Mouse (Mus musculus) layer of hippocampus, adult 11-12 months (tissue): ENCODE measurements around the gene Nppa.
"Not testable (repeated sequence)": the region's sequence is repeated elsewhere in the genome, so short reads cannot be mapped to it uniquely, and the experiment has no call there.

Source experiments
- DNase-seq: peaks from one replicate; pipeline ENCODE4 v3.0.0; 2022; ENCODE audit warnings: low spot score

Gene Nppa

DNA sequence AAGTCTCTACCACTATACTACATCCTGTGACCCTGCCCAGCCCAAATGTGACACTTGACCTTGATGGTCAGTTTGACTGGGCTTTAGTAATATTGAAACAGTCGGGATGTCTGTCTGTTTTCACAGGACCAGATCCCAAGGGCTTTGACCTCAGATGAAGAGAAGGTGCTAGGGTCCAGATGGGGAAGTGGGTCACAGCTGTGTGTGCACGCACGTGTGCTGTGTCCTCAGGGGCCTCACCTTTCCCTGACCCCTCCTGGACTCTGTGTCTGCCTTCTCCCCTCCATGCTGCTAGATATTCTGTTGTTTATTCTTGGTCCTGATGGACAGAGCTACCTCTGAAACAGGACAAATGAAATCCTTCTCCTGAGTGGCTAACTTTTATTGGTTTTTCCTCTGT, 10.8 kb downstream of the Nppa start:
- no peak for DNase-seq

DNA sequence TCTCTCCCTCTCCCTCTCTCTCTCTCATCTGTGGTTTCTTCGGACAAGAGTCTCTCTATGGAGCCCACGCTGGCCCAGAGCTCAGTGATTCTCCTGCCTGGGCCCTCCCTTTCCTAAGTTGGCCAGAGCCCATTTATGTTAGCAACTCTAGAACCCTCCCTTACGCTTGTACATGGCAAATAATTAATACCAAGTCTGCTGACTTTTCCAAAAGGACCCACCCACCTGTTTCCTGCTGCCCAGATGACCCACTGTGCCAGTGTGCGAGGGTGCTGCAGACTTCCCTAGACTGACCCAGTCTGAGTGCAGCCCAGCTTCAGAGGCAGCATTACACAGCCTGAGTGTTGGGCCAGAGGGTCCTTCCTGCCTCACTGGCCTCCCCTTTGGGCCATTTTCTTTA, 11.7 kb downstream of the Nppa start:
- DNase-seq, result no peak

DNA sequence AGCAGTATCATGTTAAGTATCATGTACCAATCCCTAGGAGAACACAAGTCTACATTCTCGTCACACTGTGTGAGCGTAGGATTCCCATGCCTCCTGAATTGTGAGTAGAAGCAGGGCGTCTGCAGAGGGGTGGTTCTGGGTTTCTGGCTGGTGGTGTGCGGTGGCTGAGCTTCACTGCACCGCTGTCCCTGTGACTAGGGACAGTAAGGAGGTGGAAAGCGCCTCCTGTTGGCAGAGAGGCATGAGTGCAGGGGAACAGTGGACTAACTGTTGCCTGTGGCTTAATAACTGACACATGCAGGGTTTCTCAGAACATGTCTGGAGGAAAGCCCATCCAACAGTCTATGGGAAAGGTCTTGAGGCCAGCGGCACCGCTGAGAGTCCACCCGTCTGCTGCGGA, 14.9 kb downstream of the Nppa start:
- DNase-seq, result no peak

DNA sequence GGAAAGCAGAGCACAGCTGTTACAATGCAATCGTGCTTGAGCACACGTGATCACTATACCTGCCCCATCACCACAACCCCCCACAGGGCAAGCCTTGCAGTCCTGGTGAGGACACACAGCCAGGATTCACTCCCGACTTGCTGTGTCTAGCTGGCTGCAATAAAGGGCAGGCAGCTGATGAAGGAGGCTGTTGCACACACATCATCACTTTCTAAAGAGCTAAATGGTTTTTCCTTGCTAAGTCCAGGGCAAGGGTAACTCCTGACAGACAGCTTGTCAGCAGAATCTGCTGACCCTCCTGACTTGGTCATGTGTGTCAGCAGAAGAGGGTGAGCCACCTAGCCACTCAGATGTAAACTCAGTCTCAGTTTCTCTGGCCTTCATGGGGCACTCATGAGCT, 16.5 kb downstream of the Nppa start:
- no peak for DNase-seq

DNA sequence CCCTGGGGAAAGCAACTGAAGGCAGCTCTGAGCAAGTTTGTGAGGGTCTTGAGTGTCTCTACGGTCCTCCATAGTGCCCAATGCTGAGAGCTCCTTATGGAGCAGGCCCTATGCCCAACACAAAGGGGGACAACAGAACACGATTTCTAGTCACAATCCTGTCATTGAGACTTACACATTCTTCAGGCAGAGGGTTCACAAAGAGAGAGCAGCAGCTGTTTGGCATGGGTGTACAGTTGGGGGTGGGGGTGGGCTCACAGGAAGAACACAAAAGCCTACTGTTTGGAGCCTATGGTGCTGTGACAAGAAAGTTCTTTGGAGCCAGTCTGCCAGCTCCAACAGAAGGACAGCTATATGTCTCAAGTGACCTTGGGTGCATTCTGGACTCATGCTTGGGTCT, 17.9 kb downstream of the Nppa start:
- no peak for DNase-seq

DNA sequence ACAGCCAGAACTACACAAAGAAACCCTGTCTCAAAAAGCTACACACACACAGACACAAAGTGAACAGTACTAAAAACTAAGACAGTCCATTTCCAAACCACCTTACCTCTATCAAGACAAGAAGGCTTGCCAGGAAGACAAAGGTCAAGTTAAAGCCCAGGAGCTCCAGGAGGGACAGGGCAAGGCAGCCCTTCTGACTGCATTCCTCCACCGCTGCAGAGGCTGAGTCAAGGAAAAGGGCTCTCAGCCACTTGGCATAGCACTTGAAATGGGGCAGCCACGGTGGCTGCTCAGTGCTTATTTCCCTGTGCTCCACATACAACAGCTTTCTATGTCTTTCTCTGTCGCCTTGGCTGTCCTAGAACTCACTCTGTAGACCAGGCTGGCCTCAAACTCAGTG, 23.5 kb downstream of the Nppa start:
- DNase-seq, result no peak

DNA sequence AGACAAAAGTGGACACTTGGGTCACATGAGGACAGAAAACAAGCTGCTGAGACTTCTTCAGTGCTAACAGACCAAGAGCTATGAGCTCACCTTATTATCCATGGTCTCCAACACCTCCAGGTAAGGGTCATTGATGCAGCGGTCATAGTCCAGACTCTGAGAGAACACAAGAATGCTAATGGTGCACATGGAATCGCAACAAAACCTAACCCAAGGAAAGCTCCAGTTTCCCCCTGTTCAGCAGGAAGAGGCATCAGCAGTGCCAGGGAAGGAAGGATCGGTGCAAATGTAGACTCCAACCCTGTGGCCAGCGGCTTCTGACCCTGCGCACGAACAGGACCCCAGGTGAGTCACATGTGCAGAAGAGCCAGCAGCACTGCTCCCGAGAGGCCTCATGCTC, 28.8 kb downstream of the Nppa start:
- no peak for DNase-seq

DNA sequence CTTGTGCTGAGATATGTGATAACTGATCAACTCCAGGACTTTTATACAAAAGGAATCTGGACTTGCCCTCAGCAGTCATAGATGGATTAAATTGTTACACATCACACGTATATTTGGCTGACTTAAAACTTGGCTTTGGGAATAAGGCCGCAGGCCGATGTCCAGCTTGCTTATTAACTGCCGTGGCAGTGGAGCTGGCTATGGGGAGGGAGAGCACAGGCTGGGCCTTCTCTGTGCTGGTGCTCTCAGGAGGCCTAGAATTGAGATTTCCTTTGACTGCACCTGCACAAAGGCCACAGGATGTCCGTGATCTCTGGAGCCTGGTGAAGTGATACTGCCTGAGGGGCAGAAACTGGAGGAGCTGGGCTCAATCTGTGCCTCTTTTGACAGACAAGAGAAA, 30.0 kb downstream of the Nppa start:
- DNase-seq, result no peak

DNA sequence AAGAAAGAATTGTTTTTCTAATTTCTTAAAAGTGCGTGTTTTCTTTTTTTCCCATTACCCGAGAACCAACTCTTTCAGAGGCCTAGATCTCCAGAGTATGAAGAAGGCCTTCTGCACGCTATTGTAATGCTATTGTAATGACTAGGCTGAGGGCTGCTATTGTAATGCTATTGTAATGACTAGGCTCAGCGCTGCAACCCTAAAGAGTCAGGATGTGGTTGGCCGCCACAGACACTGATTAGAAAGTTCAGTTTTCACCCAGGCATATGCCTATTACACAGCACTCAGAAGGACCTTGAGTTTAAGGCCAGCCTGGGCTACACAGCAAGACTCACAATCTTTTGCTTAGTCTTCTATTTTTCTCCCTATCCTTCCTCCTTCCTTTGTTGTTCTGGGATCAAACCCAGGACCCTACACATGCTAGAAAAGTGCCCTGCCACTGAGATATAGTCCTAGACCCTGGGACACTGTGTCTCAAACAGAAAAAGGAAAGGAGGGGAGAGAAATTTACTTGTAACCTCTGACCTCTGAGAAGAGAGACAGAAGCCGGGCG, 33.4 kb downstream of the Nppa start:
- no peak for DNase-seq

DNA sequence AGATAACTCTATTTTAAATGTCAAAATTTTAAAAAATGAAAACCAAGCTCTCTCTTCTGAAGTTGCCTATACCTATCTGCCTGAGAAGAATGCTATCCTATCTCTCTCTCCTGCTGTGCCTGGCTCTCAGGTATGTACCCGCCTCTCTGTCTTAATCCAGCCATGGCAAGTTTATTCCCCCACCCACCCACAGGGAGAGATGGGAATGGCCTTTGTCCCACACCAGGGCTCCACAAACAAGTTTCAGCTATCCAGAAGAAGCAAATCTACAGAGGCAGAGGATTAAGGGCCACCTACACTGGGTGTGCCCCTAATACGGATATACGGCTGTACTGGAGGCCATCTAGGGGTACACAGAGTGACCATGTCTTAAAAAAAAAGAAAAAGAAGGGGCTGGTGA, 34.9 kb downstream of the Nppa start:
- no peak for DNase-seq

DNA sequence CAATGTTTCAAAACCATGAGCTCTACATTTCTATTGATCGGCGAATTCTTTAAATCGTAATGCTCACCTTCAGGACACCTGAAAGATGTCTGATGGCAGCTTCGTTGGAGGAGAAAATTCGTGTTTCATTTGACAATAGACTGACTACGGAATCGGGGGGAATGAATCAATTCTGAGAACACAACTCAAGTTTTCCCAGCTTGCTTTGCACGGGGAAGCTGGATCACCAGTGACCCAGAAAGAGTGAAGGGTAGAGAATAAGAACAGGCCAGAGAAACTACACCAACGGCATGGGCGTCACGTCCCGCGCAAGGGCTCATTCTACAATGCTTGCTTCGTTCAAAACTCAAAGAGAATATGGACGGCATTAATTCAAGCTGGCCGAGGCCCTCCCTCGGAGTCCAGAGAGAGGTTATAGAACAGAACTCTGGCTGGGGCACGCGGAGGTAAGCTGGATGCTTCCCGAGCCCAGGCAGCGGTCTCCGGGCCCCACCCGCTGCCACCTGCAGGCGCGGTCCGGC, 37.6 kb downstream of the Nppa start:
- no peak for DNase-seq

DNA sequence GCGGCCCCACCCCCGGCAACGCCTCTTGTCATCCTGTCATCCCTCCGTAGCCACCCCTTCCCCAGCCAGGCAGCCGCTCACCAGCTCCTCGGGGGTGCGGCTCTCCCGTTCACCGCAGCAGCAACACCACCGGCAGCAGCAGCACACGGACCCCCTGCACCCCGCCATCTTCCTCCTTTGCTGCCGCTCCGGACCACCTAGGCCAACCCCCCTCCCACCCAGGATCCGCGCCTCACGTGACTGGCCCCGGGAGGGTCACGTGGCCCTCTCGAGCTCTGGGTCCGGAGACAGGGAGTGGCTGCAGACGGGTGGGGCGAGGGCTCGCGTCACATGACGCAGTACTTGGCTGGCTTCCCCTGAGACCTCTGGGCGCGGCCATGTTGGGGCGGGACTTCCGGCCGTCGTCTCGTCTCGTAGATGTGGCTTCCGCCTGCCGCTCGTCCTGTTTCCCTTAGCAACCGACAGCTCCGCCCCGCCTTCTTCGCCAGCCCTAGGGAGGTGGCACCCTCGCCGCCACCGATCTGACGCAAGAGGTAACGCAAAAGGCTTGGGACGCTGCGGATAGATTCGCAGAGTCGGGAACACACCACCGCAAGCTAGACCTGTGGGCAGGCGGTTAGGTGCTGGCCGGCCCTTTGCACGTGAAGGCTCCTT, 38.2 kb downstream of the Nppa start, which contains the start of the genes Clcn6 and Mthfr:
Gene Clcn6 (minus strand): TSS at position 222 of the 654 bp plus-strand sequence.
Gene Mthfr (plus strand): TSS at position 478 of the 654 bp plus-strand sequence.
- peak; percentile 100 for DNase-seq

DNA sequence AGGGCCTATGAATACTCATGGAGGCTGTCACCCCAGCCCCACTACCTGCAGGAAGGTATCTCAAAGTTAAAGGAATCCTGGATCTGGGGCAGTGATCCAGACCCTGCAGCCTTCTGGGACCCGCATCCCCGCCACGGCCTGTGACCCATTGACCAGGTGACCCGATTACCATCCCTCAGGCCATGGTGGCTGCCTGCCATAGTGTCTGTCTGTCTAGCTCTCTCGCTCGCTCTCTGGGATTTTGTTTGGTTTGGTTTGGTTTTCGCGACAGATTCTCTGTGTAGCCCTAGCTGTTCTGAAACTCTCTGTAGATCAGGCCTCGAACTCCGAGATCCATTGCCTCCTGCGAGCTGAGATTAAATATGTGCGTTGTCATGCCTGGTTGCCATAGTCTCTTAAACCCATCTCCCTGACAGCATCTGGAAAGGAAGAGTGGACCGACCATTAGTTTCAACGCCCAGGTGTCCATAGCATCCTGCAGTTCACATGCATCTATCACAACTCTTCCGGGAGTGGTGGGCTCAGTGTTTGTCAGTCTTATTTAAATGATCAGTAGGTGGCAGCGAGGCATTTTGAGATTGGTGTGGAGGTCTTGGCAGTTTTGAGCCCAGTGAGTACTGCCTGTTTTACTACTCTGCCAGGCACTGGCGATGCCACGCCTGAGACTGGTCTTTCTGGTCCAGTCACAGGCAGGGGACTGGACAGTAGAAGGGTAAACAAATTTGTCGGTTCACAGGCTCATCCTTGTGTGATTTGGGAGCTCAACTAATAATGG, 38.9 kb downstream of the Nppa start:
- peak; percentile 47 for DNase-seq

DNA sequence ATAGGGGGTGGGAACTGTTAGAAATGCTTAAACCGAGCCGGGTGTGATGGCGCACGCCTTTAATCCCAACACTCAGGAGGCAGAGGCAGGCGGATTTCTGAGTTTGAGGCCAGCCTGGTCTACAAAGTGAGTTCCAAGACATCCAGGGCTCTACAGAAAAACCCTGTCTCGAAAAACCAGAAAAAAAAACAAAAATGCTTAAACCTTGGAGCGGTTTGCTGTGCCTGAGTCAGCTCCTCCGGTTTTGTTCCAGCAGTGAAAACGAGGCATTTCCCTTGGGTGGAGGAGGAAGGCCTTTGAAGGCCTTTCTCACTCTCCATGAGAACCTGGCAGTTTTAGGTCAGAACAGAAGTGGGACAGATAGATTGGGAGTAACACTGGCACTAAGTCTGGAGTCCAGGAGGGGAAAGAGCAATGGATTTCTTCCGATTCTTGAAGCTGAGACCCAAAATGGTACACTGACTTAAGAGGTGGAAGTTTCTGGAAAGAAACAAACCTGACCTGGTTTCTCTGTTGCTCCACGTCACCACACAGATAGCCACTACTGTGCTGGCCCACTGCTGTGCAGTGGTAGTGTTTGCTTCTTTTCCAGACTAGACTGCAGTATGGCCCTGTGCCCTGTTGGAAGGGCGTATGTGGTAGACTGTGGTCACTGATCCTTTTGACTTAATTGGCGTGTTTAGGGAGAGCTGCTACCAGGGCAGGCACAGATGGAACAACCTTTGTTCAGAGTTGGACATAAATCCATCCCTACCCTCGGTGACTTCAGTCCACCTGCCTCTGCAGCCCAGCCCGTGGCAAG, 39.7 kb downstream of the Nppa start:
- DNase-seq, result no peak

DNA sequence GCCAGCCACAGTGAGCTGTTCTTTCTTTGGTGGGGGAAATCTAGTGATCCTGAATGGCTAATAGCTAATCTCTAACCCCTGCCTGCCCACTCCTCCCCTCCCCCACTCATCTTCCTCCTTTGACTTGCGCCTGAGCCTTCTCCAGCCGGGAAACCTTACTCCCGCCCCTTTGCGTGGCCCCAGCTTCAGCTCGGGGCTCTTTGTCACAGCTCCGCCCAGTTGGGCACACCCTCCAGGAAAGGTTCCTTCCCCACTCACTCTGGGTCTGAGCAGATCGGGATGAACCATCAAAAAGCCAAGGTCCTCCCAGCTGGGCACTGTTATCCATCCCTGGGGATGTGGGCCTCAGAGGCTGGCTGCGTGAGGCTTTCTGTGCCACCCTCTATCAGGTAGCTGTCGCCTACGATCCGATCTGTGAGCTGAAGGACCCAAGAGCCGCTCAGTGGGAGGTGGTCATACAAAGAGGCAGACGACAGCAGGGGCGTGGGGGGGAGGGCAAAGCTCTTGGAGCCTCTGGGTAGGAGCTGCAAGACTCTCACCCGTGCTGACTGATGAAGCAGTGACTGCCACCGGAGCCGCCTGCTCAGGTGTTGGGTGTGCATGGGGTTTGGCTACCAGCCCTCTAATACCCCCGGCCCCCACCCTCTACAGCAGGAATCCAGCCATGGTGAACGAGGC, 40.5 kb downstream of the Nppa start:
- DNase-seq, result peak; percentile 55

DNA sequence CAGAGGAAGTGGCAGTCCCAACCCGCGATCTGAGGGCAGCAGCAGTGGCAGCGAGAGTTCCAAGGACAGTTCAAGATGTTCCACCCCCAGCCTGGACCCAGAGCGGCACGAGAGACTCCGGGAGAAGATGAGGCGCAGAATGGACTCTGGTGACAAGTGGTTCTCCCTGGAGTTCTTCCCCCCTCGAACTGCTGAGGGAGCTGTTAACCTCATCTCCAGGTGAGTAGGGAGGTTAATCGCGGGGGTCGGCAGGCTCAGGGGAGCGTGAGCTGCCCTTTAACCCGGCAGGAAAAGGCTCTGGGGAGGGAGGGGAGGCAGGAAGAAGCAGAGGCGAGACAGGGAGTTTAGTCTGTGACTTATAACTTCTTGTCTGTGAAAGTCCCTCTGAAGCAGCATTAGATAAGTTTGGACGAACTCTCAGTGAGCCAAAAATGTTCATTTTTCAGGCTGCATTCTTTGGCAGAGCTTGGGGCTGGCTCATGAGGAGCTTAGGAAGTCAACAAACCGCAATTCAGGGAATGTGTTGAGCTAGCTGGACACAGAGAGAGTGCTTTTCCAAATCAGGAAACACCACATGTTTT, 41.2 kb downstream of the Nppa start:
- no peak for DNase-seq

DNA sequence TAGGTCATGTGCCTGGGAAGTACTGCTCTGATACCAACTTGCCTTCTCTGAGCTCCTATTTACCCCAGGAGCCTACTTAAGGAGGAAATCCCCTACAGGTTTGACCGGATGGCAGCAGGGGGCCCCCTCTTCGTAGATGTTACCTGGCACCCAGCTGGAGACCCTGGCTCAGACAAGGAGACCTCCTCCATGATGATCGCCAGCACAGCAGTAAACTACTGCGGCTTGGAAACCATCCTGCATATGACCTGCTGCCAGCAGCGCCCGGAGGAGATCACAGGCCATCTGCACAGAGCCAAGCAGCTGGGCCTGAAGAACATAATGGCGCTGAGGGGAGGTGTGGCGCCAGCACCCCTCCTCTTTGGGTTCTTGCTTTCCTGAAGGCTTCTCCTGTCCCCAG, 42.8 kb downstream of the Nppa start:
- not testable (repeated sequence) for DNase-seq

DNA sequence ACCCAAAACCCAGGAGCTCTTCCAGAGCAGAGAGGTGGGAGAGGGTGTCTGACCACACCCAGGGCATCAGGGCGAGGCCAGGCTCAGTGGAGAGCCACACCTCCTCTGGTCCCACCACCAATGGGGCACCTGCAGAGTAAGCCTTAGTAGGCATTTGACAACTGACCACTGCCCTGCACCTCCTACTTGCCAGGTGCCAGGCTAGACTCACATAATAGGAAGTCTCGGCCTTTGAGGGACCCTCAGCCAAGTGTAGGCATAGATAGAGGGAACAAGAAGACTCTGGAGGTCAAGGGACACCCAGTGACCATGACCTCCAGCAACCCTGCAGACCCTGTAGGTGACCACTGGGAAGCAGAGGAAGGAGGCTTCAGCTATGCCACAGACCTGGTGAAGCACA, 43.6 kb downstream of the Nppa start:
- DNase-seq, result no peak

DNA sequence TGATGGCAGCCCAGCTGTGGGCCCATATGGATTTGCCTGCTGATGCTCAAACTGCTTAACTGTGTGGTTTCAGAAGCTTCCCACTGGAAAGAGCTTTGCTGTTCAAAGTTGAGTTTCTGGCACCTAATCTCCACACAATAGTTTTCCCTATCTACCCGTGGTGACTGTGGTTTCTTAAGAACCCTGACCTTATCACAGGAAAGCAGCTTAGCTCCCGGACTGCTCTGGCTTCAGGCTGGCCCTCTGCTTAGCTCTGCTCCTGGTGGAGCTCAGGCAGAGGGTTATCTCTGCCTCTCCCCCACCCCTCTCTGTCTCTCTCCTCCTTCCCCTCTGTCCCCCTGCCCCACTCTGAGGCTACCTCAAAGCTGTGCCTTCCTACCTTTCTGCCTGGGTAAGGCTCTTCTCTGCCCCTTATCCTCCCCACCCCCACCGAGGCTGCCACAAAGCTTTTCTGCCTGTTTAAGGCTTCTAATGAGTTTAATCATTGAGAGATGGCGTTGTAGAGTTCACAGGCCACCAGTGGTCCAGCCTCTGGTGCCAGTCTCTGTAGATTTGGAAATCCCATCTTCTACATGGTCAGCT, 46.0 kb downstream of the Nppa start:
- DNase-seq, result no peak

DNA sequence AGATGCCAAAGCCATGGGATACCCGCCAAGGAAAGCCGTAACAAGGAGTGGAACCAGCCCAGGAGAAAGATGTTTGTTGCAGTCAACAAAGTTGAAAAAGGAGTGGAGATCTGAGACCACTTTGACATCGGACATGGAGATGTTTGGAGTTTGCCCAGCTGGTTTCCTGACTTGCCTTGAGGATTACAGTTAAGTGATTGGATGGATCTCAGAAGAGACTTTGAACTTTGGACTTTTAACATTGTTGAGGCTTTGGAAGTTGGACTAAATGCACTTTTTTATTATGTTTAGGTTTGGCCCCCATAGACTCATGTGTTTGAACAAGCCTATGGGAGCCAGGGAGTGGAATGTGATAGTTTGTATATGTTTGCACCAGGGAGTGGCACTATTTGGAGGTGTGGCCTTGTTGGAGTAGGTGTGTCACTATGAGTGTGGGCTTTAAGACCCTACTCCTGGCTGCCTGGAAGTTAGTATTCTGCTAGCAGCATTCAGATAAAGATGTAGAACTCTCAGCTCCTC, 49.9 kb downstream of the Nppa start:
- DNase-seq, result not testable (repeated sequence)
